Mouse (Mus musculus) testis, adult 2 months (tissue): ENCODE data around the gene Arhgap18.

Source experiments
- CTCF ChIP-seq: fragments of 200-500 bp; IDR thresholded peaks from 2 replicates; pipeline ENCODE4 v1.5.1; 2012; ENCODE audit warnings: low read depth, mild to moderate bottlenecking, inconsistent platforms, low read length, moderate library complexity; ENCODE audit not compliant: control insufficient read depth, insufficient read depth, insufficient replicate concordance
- POLR2A ChIP-seq: fragments of 200-500 bp; IDR thresholded peaks from 2 replicates; pipeline ENCODE4 v1.6.1; 2012; ENCODE audit warnings: low read depth, mild to moderate bottlenecking, inconsistent platforms, low read length, moderate library complexity; ENCODE audit not compliant: control insufficient read depth

DNA sequence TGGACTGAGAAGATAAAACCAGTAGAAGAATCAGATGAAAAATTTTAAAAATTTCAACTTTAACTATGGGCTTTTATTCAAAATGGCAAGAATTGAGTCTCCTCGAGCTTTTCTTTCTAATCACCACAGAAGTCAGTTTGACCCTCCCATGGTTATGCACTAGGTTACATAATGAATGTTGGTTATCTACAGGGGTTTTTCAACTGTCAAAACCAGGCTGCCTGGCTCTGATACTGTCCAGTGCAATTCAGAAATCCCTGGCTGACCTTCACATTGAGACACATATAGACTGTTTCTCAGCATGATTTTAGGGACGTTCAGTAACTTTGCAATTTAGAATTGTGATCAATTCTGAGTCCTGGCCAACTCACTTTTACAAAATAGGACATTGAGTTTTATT is 195.1 kb downstream of the Arhgap18 start:
- no peak for TF ChIP-seq POLR2A
- TF ChIP-seq CTCF: no peak
